Mouse (Mus musculus) MEL (cell line): ENCODE measurements around the gene Lrba.

ENCODE experiments used
- CTCF ChIP-seq, 3 experiments: IDR thresholded peaks in 2 of 3; conservative IDR thresholded peaks in 1 of 3; 2 replicates each; pipeline ENCODE4 v1.5.1; 2011 to 2012; ENCODE audit warnings: low read length in 3 of 3, low read depth in 2 of 3, mild to moderate bottlenecking in 2 of 3, improper control_type of control experiment in 1 of 3, inconsistent platforms in 1 of 3, mixed read lengths in 1 of 3, moderate library complexity in 1 of 3; ENCODE audit not compliant: control insufficient read depth in 1 of 3, insufficient read depth in 1 of 3, poor library complexity in 1 of 3, severe bottlenecking in 1 of 3
- EP300 ChIP-seq, 2 experiments: IDR thresholded peaks; 2 replicates each; pipeline ENCODE4 v1.6.1; 2011; ENCODE audit warnings: improper control_type of control experiment in 2 of 2, low read length in 2 of 2, low read depth in 1 of 2, mild to moderate bottlenecking in 1 of 2
- GABPA ChIP-seq: IDR thresholded peaks from 2 replicates; pipeline ENCODE4 v1.6.1; 2012; ENCODE audit warnings: low read depth, mild to moderate bottlenecking, inconsistent platforms, low read length, improper control_type of control experiment, moderate library complexity
- MAFK ChIP-seq: IDR thresholded peaks from 2 replicates; pipeline ENCODE4 v1.6.1; 2011; ENCODE audit warnings: low read depth, mild to moderate bottlenecking, low read length, improper control_type of control experiment, borderline replicate concordance
- MXI1 ChIP-seq: IDR thresholded peaks from 2 replicates; pipeline ENCODE4 v1.6.1; 2011; ENCODE audit warnings: mild to moderate bottlenecking, low read depth, low read length, improper control_type of control experiment
- POLR2A ChIP-seq, 2 experiments: IDR thresholded peaks; 2 replicates each; pipeline ENCODE4 v1.6.1; 2011 to 2012; ENCODE audit warnings: low read length in 2 of 2, mild to moderate bottlenecking in 2 of 2, control low read depth in 1 of 2, improper control_type of control experiment in 1 of 2, low read depth in 1 of 2, moderate library complexity in 1 of 2; ENCODE audit not compliant: control insufficient read depth in 1 of 2, insufficient read depth in 1 of 2, poor library complexity in 1 of 2
- RCOR1 ChIP-seq: IDR thresholded peaks from 2 replicates; pipeline ENCODE4 v1.6.1; 2012; ENCODE audit warnings: low read depth, mild to moderate bottlenecking, inconsistent platforms, low read length, improper control_type of control experiment
- TAL1 ChIP-seq: IDR thresholded peaks from 2 replicates; pipeline ENCODE4 v1.6.1; 2012; ENCODE audit warnings: mild to moderate bottlenecking, inconsistent platforms, low read length, moderate library complexity, mixed read lengths
- USF1 ChIP-seq: IDR thresholded peaks from 2 replicates; pipeline ENCODE4 v1.6.1; 2014; ENCODE audit warnings: low read depth, mild to moderate bottlenecking, inconsistent platforms, low read length, improper control_type of control experiment, moderate library complexity
- ZC3H11A ChIP-seq: IDR thresholded peaks from 2 replicates; pipeline ENCODE4 v1.6.1; 2012; ENCODE audit warnings: low read depth, mild to moderate bottlenecking, inconsistent platforms, low read length, improper control_type of control experiment
- ZKSCAN1 ChIP-seq: IDR thresholded peaks from 2 replicates; pipeline ENCODE4 v1.6.1; 2012; ENCODE audit warnings: low read depth, mild to moderate bottlenecking, inconsistent platforms, low read length, improper control_type of control experiment, moderate library complexity

- no peak for TF ChIP-seq ZKSCAN1
- TF ChIP-seq RCOR1: no peak
- TF ChIP-seq MXI1: no peak
- no peak for TF ChIP-seq EP300 (IDR thresholded peaks at IDR 0.05; ENCODE audit: low read depth in 1 of 2, low read length in 2 of 2)
- TF ChIP-seq GABPA: no peak
- TF ChIP-seq POLR2A (IDR thresholded peaks at IDR 0.05; ENCODE audit: control insufficient read depth in 1 of 2, insufficient read depth in 1 of 2, low read depth in 1 of 2, low read length in 2 of 2, poor library complexity in 1 of 2): no peak
- no peak for TF ChIP-seq TAL1
- no peak for TF ChIP-seq MAFK
- no peak for TF ChIP-seq CTCF (IDR thresholded peaks at IDR 0.05 in 2 of 3, conservative IDR thresholded peaks at IDR 0.05 in 1 of 3; ENCODE audit: control insufficient read depth in 1 of 3, insufficient read depth in 1 of 3, low read depth in 2 of 3, low read length in 3 of 3, poor library complexity in 1 of 3, severe bottlenecking in 1 of 3)
- no peak for TF ChIP-seq ZC3H11A
- TF ChIP-seq USF1: no peak
Measured at GRCm38 (mm10) chr3:86712758-86713157, 488.3 kb downstream of the Lrba start.
